Mouse (Mus musculus): ENCODE results near the gene Nradd.

Nradd gene

DNA sequence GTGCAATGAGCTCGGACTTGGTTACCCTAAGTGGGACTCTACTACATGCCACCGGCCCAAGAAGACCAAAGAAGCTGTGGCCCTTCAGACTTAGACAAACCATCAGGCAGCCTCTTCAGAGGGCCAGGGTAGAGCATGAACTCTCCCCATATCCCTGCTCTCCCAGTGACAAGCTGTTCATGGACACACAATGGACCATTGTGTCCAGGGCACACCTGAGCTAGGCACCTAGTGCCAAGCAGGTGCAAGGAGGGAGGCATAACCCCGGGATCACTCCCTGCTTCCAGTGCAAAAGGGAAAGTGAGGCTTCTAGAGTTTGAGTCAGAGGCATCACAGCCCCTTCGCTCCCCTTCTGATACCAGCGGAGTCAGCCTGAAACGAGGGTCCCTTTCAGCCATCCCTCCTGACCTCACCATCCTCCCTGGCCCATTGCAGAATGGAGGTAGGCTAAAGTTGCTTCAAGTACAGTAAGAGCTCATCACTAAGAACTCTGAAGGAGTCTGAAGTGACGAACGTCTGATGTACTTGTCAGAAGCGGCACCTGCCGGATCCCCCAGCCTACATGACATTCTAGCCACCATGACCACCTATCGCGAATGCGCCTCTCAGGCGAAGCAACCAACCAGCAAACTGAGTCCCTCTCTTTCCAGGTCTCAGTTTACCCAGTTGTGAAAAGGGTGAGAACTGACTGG is 28.9 kb upstream of the Nradd start:
- DNase-seq (ENCODE audit: low read depth): no peak

DNA sequence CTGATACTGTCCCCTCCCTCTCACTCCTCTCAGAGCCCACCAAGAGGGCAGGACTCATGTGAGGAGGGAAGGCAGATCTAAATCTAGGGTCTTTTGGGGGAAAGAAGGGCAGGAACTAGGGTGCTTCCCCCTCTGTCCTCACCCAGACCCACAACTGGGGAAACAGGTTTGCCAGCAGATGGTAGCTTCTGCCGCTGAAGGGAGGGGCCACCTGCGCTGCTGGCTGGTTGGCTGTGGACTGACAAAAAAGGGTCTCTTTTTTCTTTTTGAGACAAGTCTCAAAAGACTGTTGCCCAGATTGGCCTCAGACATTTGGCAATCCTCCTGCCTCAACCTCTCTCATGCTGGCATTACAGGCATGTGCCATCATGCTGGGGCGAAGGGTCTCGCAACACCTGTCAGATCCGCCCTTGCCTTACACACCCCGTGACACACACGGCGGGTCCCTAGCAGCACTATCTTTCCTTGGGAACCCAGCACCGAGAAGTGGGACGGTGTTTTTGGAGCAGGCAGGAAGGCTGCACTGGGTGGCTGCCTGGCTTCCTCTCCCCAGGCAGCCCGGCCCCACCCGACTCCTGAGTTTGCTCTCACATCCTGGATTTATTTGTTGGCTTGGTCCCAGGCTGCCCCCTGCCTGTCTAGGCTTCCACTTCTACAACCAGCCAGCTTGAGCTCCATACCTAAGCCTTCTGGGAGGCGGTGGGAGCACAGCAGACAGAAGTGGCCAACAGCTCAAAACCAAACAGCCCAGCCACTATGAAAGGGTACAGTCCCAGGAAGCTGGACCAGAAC is 27.9 kb upstream of the Nradd start:
- peak; percentile 15 for DNase-seq (ENCODE audit: low read depth)

DNA sequence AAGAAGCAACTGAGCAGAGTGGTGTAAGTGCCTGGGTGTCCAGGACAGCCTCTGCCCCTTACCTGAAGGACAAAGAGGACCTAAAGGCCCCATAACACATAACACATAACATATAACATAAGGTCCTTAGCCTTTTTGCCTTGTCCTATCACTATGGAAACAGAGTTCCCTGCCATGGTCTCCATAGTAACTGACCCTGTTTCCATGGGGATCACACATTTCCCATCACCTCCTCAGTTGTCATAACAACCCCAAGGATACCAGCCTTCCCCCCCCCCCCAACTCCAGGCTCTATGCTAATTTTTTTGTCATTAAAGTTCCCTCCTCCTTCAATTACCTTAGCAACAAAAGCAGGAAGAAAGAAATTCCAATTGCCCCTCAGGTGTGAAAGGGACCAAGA is 25.5 kb upstream of the Nradd start:
- no peak for DNase-seq (ENCODE audit: low read depth)

DNA sequence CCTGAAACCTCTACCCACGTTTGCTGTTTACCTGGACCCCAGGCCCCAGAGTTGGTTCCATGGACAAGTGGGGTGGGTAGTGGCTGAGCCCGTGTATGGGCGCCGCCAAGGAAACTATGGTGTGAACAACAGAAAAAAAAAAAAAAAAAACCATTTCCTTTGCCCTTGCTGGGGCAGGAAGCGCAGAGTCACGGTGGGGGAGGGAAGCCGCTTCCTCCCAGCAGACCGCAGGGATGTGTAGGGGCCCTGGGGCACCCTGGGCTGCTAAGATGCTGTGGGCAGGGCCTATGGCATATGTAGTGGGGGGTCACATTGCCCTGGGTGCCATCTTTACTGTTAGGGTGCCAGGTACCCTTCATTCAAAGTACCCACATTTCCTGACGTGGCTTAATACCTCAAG is 21.0 kb upstream of the Nradd start:
- DNase-seq (ENCODE audit: low read depth): no peak

DNA sequence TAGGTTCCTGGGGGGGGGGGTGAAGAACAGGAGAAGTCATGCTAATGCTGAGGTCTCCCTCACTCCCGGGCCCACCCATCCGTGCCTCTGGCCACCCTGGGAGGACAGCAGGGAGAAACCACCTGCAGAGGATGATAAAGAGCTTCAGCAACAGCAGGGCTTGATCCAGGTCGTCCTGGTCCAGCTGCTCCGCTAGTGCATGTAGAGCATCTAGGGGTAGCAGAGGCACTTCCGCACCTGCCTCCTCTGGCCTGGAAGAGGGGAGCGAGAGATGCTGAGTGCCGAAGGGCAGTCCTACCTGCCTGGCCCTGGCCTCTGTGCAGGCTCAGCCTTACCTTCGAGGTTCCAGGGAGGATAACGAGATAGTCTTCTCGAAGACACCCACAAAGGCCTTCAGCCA is 20.0 kb upstream of the Nradd start:
- DNase-seq (ENCODE audit: low read depth): no peak

DNA sequence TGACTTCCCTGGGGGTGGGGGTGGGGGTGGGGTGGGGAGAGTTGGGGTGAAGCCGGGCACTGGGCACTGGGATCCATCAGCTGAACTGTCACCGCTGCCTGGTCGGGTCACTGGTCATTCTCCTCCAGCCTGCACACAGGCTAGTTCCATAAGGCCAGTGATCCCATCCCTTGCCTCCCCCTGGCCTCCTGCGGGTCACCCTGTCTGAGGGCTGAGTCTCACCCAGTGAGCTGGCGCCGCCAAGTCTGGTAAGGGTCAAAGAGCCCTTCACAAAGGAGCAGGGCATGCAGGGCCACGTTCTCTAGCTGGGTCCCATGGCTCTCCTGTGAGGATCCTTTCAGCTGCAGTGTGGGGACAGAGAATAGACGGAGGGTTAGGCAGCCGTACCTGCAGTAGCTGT is 19.5 kb upstream of the Nradd start:
- DNase-seq (ENCODE audit: low read depth): no peak

DNA sequence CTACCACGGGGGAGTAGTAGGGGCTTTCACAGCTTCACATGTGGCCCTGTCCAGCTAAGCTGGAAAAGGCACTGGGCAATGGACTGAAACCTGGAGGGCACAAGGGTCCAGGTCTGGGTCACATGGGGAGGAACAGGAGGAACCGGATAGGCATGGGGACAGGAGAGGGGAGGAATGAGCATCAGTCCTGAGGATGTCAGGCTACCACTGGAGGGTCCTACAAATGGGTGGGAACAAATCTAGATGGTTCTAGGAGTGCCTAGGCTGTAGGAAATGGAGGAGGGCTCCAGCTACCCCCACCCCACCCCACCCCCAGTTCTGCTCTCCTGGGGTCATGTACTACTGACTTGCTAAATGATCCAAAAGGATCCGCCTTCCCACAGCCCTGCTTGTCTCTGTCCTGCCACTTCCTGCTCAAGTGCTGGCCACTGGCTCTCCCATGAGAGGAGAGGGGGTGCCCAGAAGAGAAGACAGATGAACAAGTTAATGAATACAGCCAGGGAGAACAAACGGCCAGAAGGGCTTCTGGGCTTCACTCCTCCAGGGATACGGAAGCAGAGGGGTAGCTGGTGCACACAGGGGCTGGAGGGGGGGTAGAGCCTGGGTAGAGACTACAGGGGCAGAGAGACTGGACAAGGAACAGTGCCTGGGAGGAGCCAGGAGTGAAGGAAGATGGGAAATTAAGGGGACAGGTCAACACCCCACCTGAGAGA is 18.7 kb upstream of the Nradd start:
- no peak for DNase-seq (ENCODE audit: low read depth)

DNA sequence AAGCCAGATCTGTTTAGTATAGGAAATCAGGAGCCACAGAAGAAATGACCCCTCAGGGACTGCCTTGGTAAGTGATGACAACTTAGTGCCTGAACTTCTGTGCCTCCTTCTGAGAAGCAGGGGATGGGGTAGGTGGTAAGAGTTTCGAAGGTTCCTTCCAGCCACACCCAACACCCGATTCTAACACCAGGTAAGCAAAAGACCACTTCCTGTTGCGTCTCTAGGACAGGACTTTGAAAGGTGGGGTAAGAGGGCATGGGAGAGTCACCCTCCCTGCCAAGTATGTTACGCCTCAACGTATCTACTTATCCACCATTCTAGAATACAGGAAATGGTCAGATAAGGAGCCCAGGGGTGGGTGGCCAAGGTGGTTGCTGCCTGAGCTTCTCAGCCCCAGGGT is 16.8 kb upstream of the Nradd start:
- no peak for DNase-seq (ENCODE audit: low read depth)

DNA sequence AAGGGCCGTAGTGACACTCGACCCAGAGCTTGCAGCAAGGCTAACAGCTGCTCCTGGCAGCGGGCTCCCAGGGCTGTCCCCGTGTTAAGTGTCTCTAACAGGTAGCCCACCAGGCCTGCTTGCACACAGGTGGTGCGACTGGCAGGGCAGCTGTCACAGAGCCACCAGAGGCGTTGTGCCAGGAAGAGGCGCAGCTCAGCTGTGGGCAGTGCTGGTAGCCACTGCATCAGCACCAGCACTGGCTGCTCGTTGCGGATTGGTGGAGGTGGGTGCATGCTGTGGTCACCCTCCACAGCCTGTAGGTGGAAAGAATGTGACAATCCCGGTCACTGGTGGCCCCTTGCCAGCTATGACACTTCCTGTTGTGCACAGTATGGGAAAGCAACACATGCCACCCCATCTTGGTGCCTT is 14.4 kb upstream of the Nradd start:
- DNase-seq (ENCODE audit: low read depth): no peak

DNA sequence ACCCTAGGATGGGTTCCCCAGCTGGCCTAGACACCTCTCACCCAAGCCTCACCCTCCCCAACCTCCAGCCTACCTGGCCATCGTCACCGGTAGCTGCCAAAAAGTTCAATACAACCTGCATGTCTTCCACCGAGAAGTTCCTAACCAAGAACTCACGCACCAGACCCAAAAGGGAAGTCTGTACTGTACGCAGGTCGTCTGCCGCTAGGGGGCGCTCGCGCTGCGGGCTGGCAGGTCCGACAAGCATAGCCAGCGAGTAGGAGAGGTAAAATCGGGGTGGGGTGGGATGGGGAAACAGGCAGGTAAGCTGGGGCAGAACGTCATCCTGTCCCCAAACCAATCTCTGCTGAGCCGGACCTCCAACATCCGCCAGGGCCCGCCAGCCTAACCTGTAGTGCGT is 11.0 kb upstream of the Nradd start:
- peak; percentile 88 for DNase-seq (ENCODE audit: low read depth)

DNA sequence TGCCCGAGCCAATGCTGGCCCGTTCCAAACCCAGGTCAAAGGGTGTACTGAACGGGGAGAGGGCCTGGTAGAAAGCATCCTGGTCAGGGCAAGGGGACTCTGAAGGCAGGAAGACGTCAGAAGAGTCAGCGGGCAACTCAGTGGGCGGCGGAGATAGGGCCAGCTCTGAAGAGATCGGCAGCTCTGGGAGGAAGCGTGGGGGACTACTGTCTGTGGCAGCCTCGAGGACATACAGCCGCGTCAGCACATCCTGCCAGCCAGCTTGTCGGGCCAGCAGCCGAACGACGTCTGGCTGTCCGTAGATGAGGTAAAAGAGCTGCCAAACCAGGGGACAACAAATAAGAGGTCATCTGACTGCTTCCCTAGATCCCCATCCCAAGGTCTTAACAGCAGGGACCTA is 9.6 kb upstream of the Nradd start:
- DNase-seq (ENCODE audit: low read depth): no peak

DNA sequence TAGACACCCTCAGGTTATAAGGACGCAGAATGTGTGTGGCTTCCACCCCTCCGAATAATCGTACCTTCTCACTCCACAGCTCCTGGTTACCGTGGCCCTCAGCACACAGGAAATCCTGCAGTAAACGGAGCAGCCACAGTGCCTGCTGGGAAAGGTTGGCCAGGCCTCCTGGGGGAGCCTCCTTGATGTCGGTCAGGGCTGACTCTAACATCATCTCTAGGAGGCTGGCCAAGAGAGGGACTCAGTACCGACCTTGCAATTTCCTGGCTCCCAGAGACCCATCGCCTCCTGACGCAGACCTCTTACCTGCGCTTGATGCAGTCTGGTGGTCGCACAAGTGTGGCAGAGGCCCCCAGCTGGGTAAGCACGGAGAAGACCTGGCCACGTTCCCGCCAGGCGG is 8.4 kb upstream of the Nradd start:
- no peak for DNase-seq (ENCODE audit: low read depth)

DNA sequence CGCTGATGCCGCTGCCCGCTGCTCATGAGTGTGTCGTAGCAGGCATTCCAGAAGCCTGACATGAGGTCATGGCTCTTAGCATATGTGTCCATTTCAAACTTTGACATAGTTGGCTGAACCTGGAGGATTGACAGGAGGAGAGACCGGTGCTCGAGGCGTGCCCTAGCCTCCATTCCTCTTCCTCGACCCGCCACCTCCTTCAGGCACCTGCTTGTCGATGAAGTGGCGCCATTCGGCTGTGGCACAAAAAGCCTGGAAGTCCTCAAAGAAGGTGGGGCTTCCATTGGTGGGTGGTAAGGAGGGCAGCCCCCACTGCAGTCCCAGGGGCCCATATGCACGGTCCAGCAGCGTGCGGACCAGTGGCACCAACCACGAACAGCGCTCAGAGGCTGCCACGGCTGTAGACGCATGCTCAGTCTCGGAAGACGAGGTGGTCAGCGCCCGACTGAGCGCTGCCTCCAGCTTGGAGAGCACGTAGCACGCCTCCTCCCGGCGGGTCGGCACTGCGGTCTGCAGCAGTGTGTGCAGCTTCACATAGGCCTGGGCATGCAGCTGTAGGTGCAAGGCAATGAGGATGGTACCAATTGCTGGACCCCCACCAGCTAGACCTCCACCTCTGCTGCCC is 7.5 kb upstream of the Nradd start:
- no peak for DNase-seq (ENCODE audit: low read depth)

DNA sequence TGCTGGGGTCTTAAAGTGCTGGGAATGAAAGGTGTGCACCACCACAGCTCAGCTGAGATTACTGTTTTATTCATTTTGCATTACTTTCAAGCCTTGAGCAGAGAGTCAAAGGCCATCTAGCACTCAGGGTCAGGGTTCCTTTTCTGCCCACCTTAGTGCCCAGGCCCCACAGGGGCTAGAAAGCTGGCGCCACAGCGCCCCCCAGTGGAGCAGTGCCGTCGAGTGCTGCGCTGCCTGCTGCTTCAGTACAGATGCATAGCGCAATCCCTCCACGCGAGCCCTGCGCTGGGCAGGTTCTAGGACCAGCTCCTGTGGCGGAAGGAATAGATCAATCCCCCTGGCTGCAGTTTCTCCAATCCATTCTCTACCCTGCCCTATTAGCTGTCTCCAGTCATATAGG is 6.9 kb upstream of the Nradd start:
- DNase-seq (ENCODE audit: low read depth): peak; percentile 56

DNA sequence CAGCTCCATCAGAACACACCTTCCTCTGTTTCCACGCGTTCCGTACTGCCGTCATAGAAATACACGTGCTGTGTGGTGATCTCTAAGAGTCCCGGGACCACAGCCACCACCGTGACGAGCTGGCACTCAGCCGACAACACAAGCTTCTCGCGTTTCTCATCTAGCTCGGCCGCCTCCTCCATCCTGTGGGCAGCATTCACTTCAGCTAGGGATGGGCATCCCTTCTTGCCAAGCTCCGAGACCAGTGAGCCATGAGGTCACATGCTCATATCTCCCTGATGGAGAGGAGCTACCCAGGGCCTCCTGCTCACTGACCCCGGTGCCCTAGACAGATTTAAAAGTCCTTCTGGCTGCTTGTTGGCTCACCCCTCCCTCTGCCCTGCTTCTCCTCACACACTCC is 5.9 kb upstream of the Nradd start:
- DNase-seq (ENCODE audit: low read depth): no peak

DNA sequence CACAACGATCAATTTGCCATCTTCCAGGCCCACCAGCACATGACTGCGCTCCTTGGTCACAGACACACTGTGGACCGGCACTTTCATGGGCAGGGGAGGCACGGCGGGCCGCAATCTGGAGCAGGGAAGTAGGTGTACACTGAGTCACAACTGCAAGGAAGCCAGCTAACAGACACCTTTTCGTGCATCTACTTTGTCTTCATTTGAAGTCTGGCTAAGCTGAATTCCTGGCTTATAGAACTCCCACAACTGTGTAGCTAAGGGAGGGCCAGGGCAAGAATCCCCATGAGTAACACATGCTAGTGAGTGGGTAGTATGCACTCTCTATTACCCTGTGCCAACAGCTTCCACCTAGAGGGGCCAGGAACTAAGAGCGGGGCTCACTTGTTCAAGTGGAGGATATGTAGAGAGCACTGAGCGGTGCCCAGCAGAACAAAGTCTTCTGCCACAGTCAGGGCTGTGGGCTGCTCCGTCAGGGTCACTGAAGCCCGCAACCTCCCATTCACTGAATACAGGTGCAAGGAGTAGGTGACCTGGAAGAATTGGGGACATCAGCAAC is 1.2 kb upstream of the Nradd start:
- DNase-seq (ENCODE audit: low read depth): peak; percentile 23

DNA sequence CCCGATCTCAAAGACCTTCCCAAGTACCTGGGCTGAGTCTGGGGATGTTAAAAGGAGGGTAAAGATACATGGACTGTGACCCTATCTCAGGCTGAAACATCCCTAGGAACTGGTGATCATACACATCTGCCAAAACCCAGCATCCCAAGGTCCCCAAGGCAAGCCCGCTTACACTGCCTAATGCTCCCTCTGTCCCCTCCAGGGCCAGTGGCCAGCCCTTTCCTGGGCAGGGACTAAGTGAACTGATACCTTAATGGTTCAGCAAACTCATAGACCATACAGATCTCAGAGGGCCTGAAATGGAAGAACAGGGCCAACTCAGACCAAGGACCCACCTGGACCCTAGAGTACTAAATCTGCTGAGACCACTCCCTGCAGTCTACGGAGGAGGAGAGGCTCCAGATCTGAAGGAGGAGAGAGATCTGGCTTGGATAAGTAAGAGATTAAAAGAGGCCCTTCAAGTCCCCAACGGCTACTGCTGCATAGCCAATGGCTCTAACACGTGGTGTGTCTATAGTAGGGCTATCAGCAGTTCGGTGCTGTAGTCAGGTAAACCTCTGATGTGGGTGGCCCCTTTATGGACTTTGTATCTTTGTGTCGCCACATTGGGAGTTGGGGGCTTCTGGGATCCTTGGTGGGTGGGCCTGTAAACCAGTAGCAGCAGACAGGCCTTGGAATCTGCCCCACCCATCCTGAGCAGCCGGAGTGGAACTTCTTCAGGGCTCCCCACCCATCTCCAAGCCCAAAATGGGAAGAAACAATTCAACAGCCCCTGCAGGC is 646 bp downstream of the Nradd start:
- no peak for DNase-seq (ENCODE audit: low read depth)

DNA sequence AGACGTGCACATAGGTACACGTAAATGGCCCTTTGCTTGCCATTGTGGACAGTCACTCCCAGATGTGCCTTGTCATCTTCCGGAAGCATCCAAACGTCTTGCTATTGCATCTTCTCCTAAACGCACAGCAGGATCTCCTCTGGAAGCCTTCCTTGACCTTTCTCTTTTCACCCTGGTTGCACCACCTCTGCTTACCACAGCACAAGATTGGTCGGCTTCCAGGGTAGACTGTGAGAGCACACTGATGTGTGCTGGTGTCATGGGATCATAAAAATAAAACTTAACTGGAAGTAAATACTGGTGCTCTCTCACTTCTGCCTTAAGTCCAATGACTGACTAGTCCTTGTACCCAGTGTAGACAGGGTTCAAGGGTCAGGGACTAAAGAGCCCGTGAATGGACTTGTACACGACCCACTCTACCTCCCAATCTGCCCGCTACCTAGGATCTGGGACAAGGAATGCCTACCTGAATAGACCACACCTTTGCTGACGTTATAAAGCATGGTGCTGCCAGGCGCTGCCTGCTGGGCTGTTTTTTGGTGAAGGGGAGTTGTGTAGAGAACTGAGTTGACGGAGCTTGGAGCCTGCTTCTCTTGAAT is 1.5 kb downstream of the Nradd start:
- DNase-seq (ENCODE audit: low read depth): no peak

DNA sequence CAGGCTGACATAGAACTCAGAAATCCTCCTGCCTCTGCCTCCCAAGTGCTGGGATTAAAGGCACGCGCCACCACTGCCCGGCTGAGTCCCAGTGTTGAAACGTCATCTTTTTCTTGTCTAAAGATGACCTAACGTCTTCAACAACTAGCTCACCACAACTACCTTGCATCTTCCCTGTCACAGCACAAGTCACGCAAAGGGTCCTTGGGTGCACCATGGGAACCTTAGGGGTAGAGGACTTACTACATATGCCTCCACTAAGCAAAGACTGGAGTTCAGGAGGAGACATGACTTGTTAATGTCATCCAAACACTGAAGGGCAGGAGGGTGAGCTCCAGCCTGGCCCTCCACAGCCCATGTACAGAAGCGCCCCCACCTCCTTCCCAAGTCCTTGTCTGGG is 3.6 kb downstream of the Nradd start:
- no peak for DNase-seq (ENCODE audit: low read depth)

DNA sequence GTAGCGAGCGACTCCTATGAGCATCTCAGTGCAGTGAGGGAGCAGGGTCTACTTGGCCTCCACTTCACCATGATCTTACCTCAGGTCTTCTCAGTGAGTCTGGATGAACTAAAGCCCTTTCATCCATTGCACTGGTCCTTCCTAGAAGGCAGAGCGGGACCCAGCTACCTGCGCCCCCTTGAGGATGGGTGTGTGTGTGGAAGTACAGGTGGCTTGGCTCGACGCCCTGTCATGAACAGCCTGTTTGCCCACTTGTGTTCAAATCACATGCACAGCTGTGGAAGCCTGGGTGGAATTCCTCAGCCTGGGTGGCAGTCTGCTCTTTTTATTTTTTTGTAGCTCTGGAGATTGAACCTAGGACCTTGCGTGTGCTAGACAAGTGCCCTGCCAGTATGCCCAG is 4.1 kb downstream of the Nradd start:
- no peak for DNase-seq (ENCODE audit: low read depth)

DNA sequence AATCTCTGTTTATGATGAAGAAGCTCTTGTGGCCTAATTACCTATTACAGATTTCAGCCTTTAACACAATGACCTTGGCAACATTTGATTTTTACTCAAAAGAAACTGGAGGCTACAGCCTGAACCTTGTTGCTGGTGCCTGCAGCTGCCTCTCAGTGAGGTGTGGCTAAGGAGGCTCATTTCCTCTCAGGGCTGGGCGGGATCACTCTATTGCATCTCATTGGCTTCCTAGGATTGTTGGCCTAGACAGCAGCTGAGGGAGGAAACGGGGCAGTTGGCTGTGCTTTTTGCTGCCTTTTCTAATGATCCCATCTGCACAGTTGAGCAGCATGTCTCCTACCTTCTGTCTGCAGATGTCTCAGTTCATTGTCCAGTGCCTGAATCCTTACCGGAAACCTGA is 7.2 kb downstream of the Nradd start:
- DNase-seq (ENCODE audit: low read depth): no peak
